Mouse (Mus musculus) kidney, embryonic 16.5 days (tissue): ENCODE results near the gene Aim2. TPM values are rescaled to one million over a fixed set of nuclear protein-coding genes. Genes with fewer than 3 reads are reported as not detected.

ENCODE experiments used
- ATAC-seq: fragments of 200-750 bp; cut with Nextera tagmentation; 2 replicates; pipeline ENCODE4 v1.8.0; 2017; ENCODE audit warnings: moderate TSS enrichment; ENCODE audit not compliant: low FRiP score, low TSS enrichment
- H3K27ac ChIP-seq: fragments of 300-500 bp; sonication (generic); 2 replicates; pipeline ENCODE4 v1.5.1; 2014; ENCODE audit warnings: low read length
- H3K27me3 ChIP-seq: fragments of 300-500 bp; sonication (generic); 2 replicates; pipeline ENCODE4 v1.6.1; 2014; ENCODE audit warnings: low read length, control low read depth, mixed read lengths; ENCODE audit not compliant: insufficient read depth
- H3K36me3 ChIP-seq: fragments of 300-500 bp; sonication (generic); 2 replicates; pipeline ENCODE4 v1.6.1; 2014; ENCODE audit warnings: low read length, control low read depth, mixed read lengths; ENCODE audit not compliant: insufficient read depth
- H3K4me1 ChIP-seq: fragments of 300-500 bp; sonication (generic); 2 replicates; pipeline ENCODE4 v1.6.1; 2014; ENCODE audit warnings: low read length, control low read depth, mixed read lengths; ENCODE audit not compliant: insufficient read depth
- H3K4me2 ChIP-seq: fragments of 300-500 bp; sonication (generic); replicated peaks from 2 replicates; pipeline ENCODE4 v1.6.1; 2014; ENCODE audit warnings: low read depth, low read length
- H3K4me3 ChIP-seq: fragments of 300-500 bp; sonication (generic); 2 replicates; pipeline ENCODE4 v1.5.1; 2014; ENCODE audit warnings: mild to moderate bottlenecking, low read length
- H3K9ac ChIP-seq: fragments of 300-500 bp; sonication (generic); replicated peaks from 2 replicates; pipeline ENCODE4 v1.6.1; 2014; ENCODE audit warnings: low read length
- H3K9me3 ChIP-seq: fragments of 300-500 bp; sonication (generic); 2 replicates; pipeline ENCODE4 v1.6.1; 2016; ENCODE audit warnings: low read length, control low read depth
- WGBS: fragments of 180-500 bp; shearing (Covaris S2); extraction: QIAGEN DNeasy Blood & Tissue Kit; methylation state at CpG from one replicate; pipeline ENCODE4 v1.1.7; 2014; 5-methylcytosine and 5-hydroxymethylcytosine counted together
- polyA plus RNA-seq: library from polyadenylated mRNA; unstranded; fragments of >200 nt; fragmentation: Nextera tagmentation; extraction: Ambion mirVana; gene quantifications from 2 replicates; pipeline ENCODE4 v1.2.1, GENCODE M21; 2015

Gene Aim2
- polyA plus RNA-seq, 1 experiment from 2014 or later = 3.5 TPM

GRCm38 (mm10) chr1:173374020-173374419 lies 23.3 kb downstream of the Aim2 start:
- H3K4me1 ChIP-seq = no peaks in the 10 kb centered on the region
- H3K4me2 ChIP-seq = no peak overlapping the region
- WGBS = 88% methylated on average over 7 of the region's 7 CpGs
- H3K27ac ChIP-seq = no peak overlapping the region
- peaks cover 10% of the 10 kb centered on the region for H3K27me3 ChIP-seq
- no peaks in the 10 kb centered on the region for H3K9me3 ChIP-seq
- no peak overlapping the region for H3K4me3 ChIP-seq
- ATAC-seq = no peak
- no peak overlapping the region for H3K9ac ChIP-seq
- H3K36me3 ChIP-seq = no peaks in the 10 kb centered on the region

GRCm38 (mm10) chr1:173377380-173378112 lies 26.9 kb downstream of the Aim2 start:
- H3K27ac ChIP-seq = no peak overlapping the region
- ATAC-seq = no peak
- H3K4me1 ChIP-seq = no peaks in the 10 kb centered on the region
- H3K9me3 ChIP-seq = no peaks in the 10 kb centered on the region
- no peaks in the 10 kb centered on the region for H3K36me3 ChIP-seq
- no peak overlapping the region for H3K4me3 ChIP-seq
- no peaks in the 10 kb centered on the region for H3K27me3 ChIP-seq
- 33% methylated on average over 13 of the region's 13 CpGs for WGBS
- H3K4me2 ChIP-seq = no peak overlapping the region
- H3K9ac ChIP-seq = no peak overlapping the region

DNA sequence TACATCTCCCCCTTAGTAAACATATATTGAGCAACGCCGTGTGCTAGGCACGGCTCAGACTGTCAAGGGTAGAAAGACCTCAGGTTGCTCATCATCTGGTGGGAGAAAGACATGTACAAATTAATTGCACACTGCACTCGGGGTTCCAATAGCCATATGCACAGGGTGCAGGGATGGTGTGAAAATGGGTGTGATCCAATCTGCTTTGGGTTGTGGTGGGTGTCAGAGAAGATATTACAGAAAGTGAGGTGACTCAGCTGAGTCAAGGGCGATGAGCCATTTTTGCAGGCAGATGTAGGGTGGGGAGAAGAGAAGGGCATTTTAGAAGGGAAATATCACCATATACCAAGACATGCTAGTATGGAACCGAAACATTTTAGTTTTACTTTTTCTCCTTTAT lies 30.8 kb downstream of the Aim2 start:
- no peak overlapping the region for H3K9ac ChIP-seq
- no peaks in the 10 kb centered on the region for H3K4me1 ChIP-seq
- no peak overlapping the region for H3K27ac ChIP-seq
- no peaks in the 10 kb centered on the region for H3K9me3 ChIP-seq
- no peak for ATAC-seq
- H3K36me3 ChIP-seq = no peaks in the 10 kb centered on the region
- no peak overlapping the region for H3K4me3 ChIP-seq
- no peak overlapping the region for H3K4me2 ChIP-seq
- no peaks in the 10 kb centered on the region for H3K27me3 ChIP-seq
- WGBS = 84% methylated on average over 6 of the region's 6 CpGs

GRCm38 (mm10) chr1:173389431-173389830 lies 38.8 kb downstream of the Aim2 start:
- Histone ChIP-seq H3K4me1 (0 out of 2 replicates have a peak, but pooled peaks cover 3% of the 10 kb centered on the region), H3K27ac (no peak overlapping the region), H3K27me3 (no peaks in the 10 kb centered on the region), H3K9me3 (no peaks in the 10 kb centered on the region), H3K4me2 (0 out of 2 replicates have a peak overlapping the region, but pooled peaks have one; percentile 11), H3K4me3 (no peak overlapping the region), H3K9ac (no peak overlapping the region), H3K36me3 (no peaks in the 10 kb centered on the region)
- 24% methylated on average over 3 of the region's 3 CpGs for WGBS
- ATAC-seq = no peak

GRCm38 (mm10) chr1:173389901-173390401 lies 39.3 kb downstream of the Aim2 start:
- peak overlapping the region; percentile 11 for H3K4me2 ChIP-seq
- no peaks in the 10 kb centered on the region for H3K27me3 ChIP-seq
- no peak overlapping the region for H3K9ac ChIP-seq
- 0 out of 2 replicates have a peak, but pooled peaks cover 3% of the 10 kb centered on the region for H3K4me1 ChIP-seq
- 5% methylated on average over 13 of the region's 13 CpGs for WGBS
- ATAC-seq = no peak; the same call in 1 of the 2 replicates
- H3K4me3 ChIP-seq = no peak overlapping the region
- no peaks in the 10 kb centered on the region for H3K36me3 ChIP-seq
- H3K9me3 ChIP-seq = no peaks in the 10 kb centered on the region
- no peak overlapping the region for H3K27ac ChIP-seq

DNA sequence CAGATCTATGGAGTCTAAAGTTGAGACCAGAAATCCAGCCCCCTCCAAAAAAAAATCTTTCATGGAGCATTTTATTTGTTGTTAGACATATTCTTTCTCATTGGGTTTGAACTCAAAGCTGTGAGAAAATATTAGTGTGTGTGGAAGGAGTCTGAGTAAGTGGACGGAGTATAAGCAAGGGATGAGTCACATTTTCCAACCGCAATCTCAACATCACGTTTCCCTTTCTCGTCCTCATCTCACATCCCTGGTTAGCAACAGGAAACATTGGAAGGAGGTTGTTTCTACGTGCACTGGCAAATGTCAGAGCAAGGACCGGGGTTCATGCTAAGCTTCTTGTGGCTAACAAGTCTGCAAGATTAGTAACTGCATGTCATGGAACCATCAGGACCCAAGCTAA lies 41.1 kb downstream of the Aim2 start:
- Histone ChIP-seq H3K4me2 (no peak overlapping the region), H3K9me3 (no peaks in the 10 kb centered on the region), H3K4me1 (0 out of 2 replicates have a peak, but pooled peaks cover 3% of the 10 kb centered on the region), H3K27me3 (no peaks in the 10 kb centered on the region), H3K4me3 (no peak overlapping the region), H3K9ac (no peak overlapping the region), H3K36me3 (no peaks in the 10 kb centered on the region), H3K27ac (no peak overlapping the region)
- WGBS = 88% methylated on average over 6 of the region's 6 CpGs
- ATAC-seq = no peak

DNA sequence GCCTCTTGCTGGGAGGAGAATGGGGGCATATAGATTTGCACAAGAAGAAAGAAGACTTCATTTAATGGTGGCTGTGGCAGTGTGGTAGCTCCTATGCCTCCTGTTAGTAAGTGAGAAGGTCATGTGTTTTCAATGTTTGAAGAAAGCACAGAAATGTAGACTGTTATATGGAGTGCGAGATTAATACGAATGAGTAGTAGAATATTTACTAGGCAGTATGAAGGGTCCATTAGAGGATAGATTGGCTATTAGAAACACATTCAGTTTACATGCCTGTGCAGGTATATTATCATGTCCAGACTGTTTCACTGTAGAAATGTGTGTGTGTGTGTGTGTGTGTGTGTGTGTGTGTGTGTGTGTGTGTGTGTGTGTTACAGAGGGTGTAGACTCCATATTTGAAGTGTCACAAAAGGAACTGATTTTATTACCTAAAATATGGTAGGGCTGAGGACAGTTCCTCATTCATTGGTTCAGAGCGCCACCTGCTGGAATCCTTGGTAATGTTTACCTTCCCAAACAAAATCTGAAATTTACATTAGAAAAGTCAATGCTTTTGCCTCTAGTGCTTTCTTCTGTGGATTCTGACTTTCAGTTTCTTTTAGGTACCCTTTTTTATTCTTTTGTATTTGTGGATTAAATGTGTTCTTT lies 47.8 kb downstream of the Aim2 start:
- Histone ChIP-seq H3K4me1 (no peaks in the 10 kb centered on the region), H3K36me3 (no peaks in the 10 kb centered on the region), H3K27me3 (no peaks in the 10 kb centered on the region), H3K4me2 (no peak overlapping the region), H3K9me3 (no peaks in the 10 kb centered on the region), H3K9ac (no peak overlapping the region), H3K27ac (no peak overlapping the region), H3K4me3 (no peak overlapping the region)
- 31% methylated on average over 3 of the region's 3 CpGs for WGBS
- ATAC-seq = peak; percentile 46; the same call in 1 of the 2 replicates

- 26% methylated on average over 5 of the region's 5 CpGs for whole genome bisulfite sequencing
- Histone ChIP-seq H3K36me3 (no peaks in the 10 kb centered on the region), H3K27me3 (no peaks in the 10 kb centered on the region), H3K4me3 (no peak overlapping the region), H3K9ac (no peak overlapping the region), H3K27ac (no peak overlapping the region), H3K4me2 (0 out of 2 replicates have a peak overlapping the region, but pooled peaks have one; percentile 9), H3K4me1 (peaks cover 6% of the 10 kb centered on the region; the same call in 1 of the 2 replicates), H3K9me3 (no peaks in the 10 kb centered on the region)
- ATAC-seq = peak; percentile 92
Measured at GRCm38 (mm10) chr1:173404696-173405309, 54.1 kb downstream of the Aim2 start.

GRCm38 (mm10) chr1:173409066-173409465 lies 58.4 kb downstream of the Aim2 start:
- no peaks in the 10 kb centered on the region for H3K27me3 ChIP-seq
- no peak overlapping the region for H3K27ac ChIP-seq
- no peaks in the 10 kb centered on the region for H3K36me3 ChIP-seq
- no peak overlapping the region for H3K4me3 ChIP-seq
- ATAC-seq = no peak
- peaks cover 6% of the 10 kb centered on the region; the same call in 1 of the 2 replicates for H3K4me1 ChIP-seq
- no peaks in the 10 kb centered on the region for H3K9me3 ChIP-seq
- no peak overlapping the region for H3K9ac ChIP-seq
- H3K4me2 ChIP-seq = no peak overlapping the region
